Mouse (Mus musculus) neural tube, embryonic 11.5 days (tissue): ENCODE measurements around the gene Camk2b. TPM values are rescaled to one million over a fixed set of nuclear protein-coding genes. Genes with fewer than 3 reads are reported as not detected.

Experiments
- ATAC-seq: fragments of 200-750 bp; cut with Nextera tagmentation; 2 replicates; pipeline ENCODE4 v1.8.0; 2017; ENCODE audit warnings: moderate number of reproducible peaks, mild to moderate bottlenecking, moderate TSS enrichment, moderate library complexity; ENCODE audit not compliant: insufficient read depth, low FRiP score, low TSS enrichment
- DNase-seq: peaks from one replicate; pipeline ENCODE4 v3.0.0-alpha.2; 2015; ENCODE audit warnings: low spot score
- H3K27ac ChIP-seq: fragments of 300-500 bp; sonication (generic); 2 replicates; pipeline ENCODE4 v1.5.1; 2014; ENCODE audit warnings: low read depth, mild to moderate bottlenecking, low read length
- H3K27me3 ChIP-seq: fragments of 300-500 bp; sonication (generic); 2 replicates; pipeline ENCODE4 v1.6.1; 2014; ENCODE audit warnings: mild to moderate bottlenecking, low read length, mixed read lengths; ENCODE audit not compliant: control insufficient read depth, insufficient read depth
- H3K36me3 ChIP-seq: fragments of 300-500 bp; sonication (generic); 2 replicates; pipeline ENCODE4 v1.6.1; 2014; ENCODE audit warnings: mild to moderate bottlenecking, low read length, moderate library complexity, mixed read lengths; ENCODE audit not compliant: control insufficient read depth, insufficient read depth
- H3K4me1 ChIP-seq: fragments of 300-500 bp; sonication (generic); 2 replicates; pipeline ENCODE4 v1.6.1; 2014; ENCODE audit warnings: low read length, mixed read lengths; ENCODE audit not compliant: control insufficient read depth, insufficient read depth
- H3K4me2 ChIP-seq: fragments of 300-500 bp; sonication (generic); 2 replicates; pipeline ENCODE4 v1.6.1; 2014; ENCODE audit warnings: low read depth, mild to moderate bottlenecking, moderate library complexity
- H3K4me3 ChIP-seq: fragments of 300-500 bp; sonication (generic); 2 replicates; pipeline ENCODE4 v1.5.1; 2014; ENCODE audit warnings: low read depth, low read length
- H3K9ac ChIP-seq: fragments of 300-500 bp; sonication (generic); 2 replicates; pipeline ENCODE4 v1.6.1; 2014; ENCODE audit warnings: mild to moderate bottlenecking, low read length
- H3K9me3 ChIP-seq: fragments of 300-500 bp; sonication (generic); 2 replicates; pipeline ENCODE4 v1.6.1; 2016; ENCODE audit warnings: low read length; ENCODE audit not compliant: control insufficient read depth
- WGBS: fragments of 180-500 bp; shearing (Covaris S2); extraction: QIAGEN DNeasy Blood & Tissue Kit; methylation state at CpG from one replicate; pipeline ENCODE4 v1.1.7; 2014; 5-methylcytosine and 5-hydroxymethylcytosine counted together
- polyA plus RNA-seq: library from polyadenylated mRNA; unstranded; fragments of >200 nt; fragmentation: Nextera tagmentation; extraction: Ambion mirVana; gene quantifications from 2 replicates; pipeline ENCODE4 v1.2.1, GENCODE M21; 2014

Camk2b gene
- polyA plus RNA-seq, 1 experiment from 2014 or later = 6.5 TPM

DNA sequence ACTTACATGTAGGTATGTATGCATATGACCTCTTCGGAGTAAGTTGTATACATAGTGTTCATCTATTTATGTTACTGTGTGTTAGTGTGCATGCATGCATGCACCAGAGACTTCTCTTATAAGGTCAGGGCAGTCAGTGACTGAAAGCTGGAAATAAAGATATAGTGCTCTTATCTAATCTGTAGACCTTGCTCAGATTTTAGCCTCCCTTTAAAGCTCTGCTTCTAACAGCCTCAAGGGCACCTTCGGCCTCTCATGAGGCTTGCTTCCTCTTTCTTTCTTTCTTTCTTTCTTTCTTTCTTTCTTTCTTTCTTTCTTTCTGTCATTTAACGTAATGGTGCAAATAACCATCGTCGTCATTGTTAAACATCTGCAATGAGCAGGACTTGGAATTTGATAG, 111.7 kb downstream of the Camk2b start:
- Histone ChIP-seq H3K9ac (no peak overlapping the region), H3K27me3 (no peaks in the 10 kb centered on the region), H3K9me3 (no peaks in the 10 kb centered on the region), H3K36me3 (0 out of 2 replicates have a peak, but pooled peaks cover 2% of the 10 kb centered on the region), H3K4me3 (no peak overlapping the region), H3K4me2 (no peak overlapping the region), H3K4me1 (peaks cover 10% of the 10 kb centered on the region), H3K27ac (no peak overlapping the region)
- ATAC-seq (no peak), DNase-seq (no peak)
- 77% methylated on average over 5 of the region's 5 CpGs for WGBS

DNA sequence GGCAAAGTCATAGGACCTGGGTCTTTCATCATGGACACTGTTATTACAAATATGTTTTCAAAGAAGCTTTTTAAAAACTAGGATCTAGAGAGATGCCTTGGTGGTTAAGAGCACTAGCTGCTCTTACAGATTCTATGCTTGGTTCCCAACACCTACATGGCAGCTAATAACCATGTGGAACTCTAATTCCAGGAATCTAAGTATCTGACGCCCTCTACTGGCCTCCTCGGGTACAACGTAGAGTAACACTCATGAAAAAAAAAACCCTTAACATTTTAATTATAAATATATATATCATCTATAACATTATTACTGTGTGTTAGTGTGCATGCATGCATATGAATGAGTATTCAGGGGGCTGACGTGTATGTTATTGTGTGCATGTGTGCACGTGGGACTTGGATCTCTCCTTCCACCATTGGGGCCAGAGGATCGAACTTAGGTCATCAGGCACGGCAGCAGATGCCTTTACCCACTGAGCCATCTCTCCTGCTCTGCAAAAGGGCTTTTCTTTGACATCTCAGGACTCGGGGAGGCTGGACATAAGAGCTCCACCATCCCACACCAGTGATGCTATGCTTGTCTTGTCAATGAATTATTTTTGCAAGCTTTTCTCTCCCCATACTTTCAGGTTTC, 112.9 kb downstream of the Camk2b start:
- Histone ChIP-seq H3K9me3 (no peaks in the 10 kb centered on the region), H3K27ac (no peak overlapping the region), H3K4me3 (no peak overlapping the region), H3K9ac (no peak overlapping the region), H3K27me3 (no peaks in the 10 kb centered on the region), H3K36me3 (no peaks in the 10 kb centered on the region), H3K4me1 (peaks cover 10% of the 10 kb centered on the region), H3K4me2 (no peak overlapping the region)
- DNase-seq (peak; percentile 54), ATAC-seq (no peak)
- 34% methylated on average over 8 of the region's 8 CpGs for WGBS

DNA sequence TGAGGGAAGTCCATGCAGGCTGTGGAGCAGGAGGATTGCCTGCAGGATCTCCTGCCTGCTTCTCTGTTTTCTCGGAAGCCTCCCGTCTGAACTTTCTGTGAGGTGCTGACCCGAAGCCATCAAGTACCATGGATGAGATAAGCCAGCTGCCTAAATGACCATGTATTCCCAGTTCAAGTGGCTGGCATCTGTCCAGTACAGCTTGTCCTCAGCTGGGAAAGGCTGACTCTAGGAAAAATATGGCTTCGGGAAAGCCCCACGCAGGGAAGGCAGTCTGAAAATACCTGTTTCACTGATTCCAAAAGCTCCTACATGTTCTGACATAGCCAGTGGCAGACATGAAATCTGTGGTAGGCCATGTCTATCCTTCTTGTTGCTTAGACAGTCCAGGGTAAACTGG, 113.7 kb downstream of the Camk2b start:
- Histone ChIP-seq H3K4me1 (peaks cover 10% of the 10 kb centered on the region), H3K27ac (no peak overlapping the region), H3K4me2 (no peak overlapping the region), H3K27me3 (no peaks in the 10 kb centered on the region), H3K36me3 (no peaks in the 10 kb centered on the region), H3K9ac (no peak overlapping the region), H3K9me3 (no peaks in the 10 kb centered on the region), H3K4me3 (no peak overlapping the region)
- DNase-seq (no peak), ATAC-seq (no peak)
- WGBS = 91% methylated on average over 5 of the region's 5 CpGs

DNA sequence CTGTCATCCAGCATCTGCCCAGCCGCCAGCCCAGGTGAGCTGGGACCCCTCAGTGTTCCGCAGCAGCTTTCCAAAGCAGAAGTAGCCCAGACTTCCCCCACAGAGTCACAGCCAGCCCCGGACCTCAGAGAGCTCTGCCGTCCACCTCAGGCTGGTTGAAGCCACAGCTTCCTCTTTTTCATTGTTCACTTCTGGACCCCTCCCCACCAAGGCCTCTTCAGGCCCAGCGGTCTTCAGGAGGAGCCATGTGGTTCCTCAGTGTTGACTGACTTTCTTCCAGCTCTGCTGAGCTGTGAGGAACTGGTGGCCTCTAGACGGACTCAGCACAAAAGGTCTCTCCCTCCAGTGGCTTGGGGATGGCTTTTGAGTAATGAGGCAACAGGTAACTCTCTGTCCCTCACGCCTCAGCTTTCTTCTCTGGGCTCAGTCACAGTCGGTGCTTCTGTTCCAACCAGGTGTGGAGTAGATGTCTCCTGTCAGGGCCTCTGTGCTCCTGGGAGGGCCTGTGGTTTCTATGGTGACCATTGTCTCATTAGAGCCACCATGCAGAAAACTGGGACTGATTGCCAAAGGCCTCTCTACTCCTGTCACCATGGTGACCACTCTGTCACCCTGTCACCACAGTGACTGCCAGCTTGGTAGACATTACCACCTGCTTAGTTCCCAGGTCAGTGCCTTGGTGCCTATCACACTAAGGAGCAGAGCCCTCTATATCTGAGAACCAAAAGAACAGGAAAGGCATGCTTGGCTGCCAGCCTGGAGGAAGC, 116.4 kb downstream of the Camk2b start, which contains the start of gene Gck:
Gck (minus strand) TSS at position 496 of the 767 bp plus-strand sequence.
- WGBS = 61% methylated on average over 8 of the region's 8 CpGs
- no peaks in the 10 kb centered on the region for H3K9me3 ChIP-seq
- no peak within 1 kb of the TSS for H3K4me3 ChIP-seq
- H3K4me2 ChIP-seq = no peak within 1 kb of the TSS
- no peak within 1 kb of the TSS for H3K27ac ChIP-seq
- no peaks in the 10 kb centered on the region for H3K27me3 ChIP-seq
- ATAC-seq (no peak), DNase-seq (no peak)
- 0 out of 2 replicates have a peak, but pooled peaks cover 5% of the 10 kb centered on the region for H3K4me1 ChIP-seq
- H3K9ac ChIP-seq = no peak within 1 kb of the TSS
- H3K36me3 ChIP-seq = no peaks in the 10 kb centered on the region

DNA sequence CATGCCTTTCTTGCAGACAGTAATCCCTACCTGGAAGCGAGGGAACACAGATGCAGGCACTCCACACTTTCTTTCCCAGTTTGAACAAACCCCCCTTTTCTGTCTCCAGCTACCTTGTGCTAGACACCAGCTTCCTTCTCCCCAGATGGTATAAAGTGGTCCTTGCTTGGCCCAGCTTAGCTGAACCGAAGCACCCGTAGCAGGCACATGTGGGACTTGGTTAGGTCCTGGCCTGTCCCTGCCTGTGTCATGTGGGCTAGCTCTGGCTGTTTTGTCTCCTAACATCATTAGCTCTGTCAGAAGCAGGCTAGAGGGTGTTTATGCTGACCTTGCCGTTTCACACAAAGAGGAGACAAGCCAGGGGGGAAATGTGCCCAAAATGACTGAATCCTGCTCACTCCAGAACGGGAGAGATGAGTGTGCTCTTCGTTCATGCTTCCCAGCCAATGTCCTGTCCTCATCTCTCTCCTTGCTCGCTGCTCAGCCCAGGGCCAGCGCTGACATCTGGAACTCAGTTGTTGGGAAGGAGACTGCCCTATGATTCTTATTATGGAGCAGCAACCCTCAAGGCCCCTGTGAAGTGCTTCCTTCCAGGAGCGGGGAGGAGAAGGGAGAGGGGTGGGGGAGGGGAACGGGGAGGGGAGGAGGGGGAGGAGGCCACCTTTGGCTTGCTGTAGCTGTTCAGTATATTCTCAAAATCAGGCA, 117.5 kb downstream of the Camk2b start:
- H3K4me1 ChIP-seq = 0 out of 2 replicates have a peak, but pooled peaks cover 5% of the 10 kb centered on the region
- H3K4me2 ChIP-seq = no peak overlapping the region
- no peaks in the 10 kb centered on the region for H3K27me3 ChIP-seq
- H3K27ac ChIP-seq = no peak overlapping the region
- WGBS = 63% methylated on average over 9 of the region's 10 CpGs
- no peak for ATAC-seq
- no peaks in the 10 kb centered on the region for H3K36me3 ChIP-seq
- DNase-seq = no peak
- no peak overlapping the region for H3K4me3 ChIP-seq
- no peaks in the 10 kb centered on the region for H3K9me3 ChIP-seq
- no peak overlapping the region for H3K9ac ChIP-seq

DNA sequence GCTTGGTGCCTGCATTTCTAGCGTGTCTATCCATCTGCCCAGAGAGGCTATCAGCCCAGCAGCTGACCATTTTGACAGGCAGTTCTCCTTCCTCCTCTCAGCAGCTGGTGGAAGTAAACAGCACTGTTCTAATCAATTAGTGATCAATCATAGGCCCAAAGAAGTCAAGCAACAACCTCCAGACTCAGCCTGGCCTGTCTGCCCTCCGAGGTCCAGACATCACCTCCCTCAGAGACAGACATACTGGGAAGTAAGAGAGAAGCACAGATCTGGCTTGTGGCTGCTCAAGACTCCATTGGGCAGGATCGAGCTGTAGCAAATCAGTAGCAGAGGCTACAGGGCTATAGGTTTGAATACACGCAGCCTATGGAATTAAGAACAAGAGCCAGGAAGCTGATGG, 118.4 kb downstream of the Camk2b start:
- Histone ChIP-seq H3K36me3 (no peaks in the 10 kb centered on the region), H3K9me3 (no peaks in the 10 kb centered on the region), H3K4me3 (no peak overlapping the region), H3K9ac (no peak overlapping the region), H3K27ac (no peak overlapping the region), H3K4me2 (no peak overlapping the region), H3K4me1 (0 out of 2 replicates have a peak, but pooled peaks cover 5% of the 10 kb centered on the region), H3K27me3 (no peaks in the 10 kb centered on the region)
- WGBS = 58% methylated on average over 4 of the region's 4 CpGs
- ATAC-seq = no peak
- no peak for DNase-seq

DNA sequence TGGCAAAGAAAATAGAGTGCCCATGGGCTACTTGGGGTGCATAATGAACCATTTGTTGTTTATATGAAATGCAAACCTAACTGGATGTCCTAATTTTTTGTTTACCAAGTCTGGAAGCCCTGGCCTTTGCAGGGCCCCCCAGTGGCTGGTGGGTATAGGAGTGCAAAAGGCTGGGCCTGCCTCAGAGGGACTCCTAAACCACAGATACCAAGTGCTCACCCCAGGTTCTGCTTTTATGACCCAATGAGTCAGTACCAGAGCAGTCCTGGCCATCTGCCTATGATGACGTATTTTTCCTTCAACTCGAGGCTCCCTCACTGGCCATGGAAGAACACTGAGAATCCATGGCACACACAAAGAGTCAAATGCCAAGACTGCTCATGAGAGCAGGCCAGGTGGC, 121.1 kb downstream of the Camk2b start:
- WGBS = 76% methylated on average over 2 of the region's 2 CpGs
- no peak for ATAC-seq
- no peak overlapping the region for H3K9ac ChIP-seq

DNA sequence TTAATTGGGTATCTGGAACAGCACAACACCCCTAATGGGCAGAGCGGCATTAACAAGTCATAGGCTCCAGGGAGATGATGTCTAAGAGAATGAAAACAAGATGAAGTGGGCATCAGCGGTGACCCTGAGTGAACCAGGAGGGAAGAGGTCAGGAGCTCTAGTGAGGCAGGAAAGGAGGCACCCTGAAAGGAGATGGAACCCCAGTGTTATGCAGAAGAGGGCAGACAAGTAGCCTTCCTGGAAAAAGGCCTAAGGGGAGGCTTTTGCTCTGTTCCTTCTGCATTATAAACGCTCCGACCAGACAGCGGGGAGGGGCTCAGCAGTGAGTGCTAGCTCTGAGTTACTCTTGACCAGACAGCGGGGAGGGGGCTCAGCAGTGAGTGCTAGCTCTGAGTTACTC, 123.2 kb downstream of the Camk2b start:
- 58% methylated on average over 6 of the region's 6 CpGs for WGBS
- H3K4me2 ChIP-seq = no peak overlapping the region

More for the DNA sequence above, 121.1 kb downstream of the Camk2b start:
- Histone ChIP-seq H3K4me3 (no peak overlapping the region), H3K27ac (no peak overlapping the region), H3K4me1 (0 out of 2 replicates have a peak, but pooled peaks cover 4% of the 10 kb centered on the region), H3K4me2 (no peak overlapping the region), H3K9me3 (no peaks in the 10 kb centered on the region), H3K27me3 (no peaks in the 10 kb centered on the region), H3K36me3 (no peaks in the 10 kb centered on the region)
- no peak for DNase-seq

More for the DNA sequence above, 123.2 kb downstream of the Camk2b start:
- no peak overlapping the region for H3K4me3 ChIP-seq
- DNase-seq (no peak), ATAC-seq (no peak)
- no peaks in the 10 kb centered on the region for H3K36me3 ChIP-seq
- H3K9me3 ChIP-seq = no peaks in the 10 kb centered on the region
- no peaks in the 10 kb centered on the region for H3K27me3 ChIP-seq
- no peaks in the 10 kb centered on the region for H3K4me1 ChIP-seq
- no peak overlapping the region for H3K9ac ChIP-seq
- H3K27ac ChIP-seq = no peak overlapping the region
